Mouse (Mus musculus) kidney, postnatal 0 days (tissue): ENCODE data around the gene Eif4a2. TPM values are rescaled to one million over a fixed set of nuclear protein-coding genes. Genes with fewer than 3 reads are reported as not detected.
A peak's percentile ranks its signal among the peaks of the same experiment; 100 is the strongest.

Source experiments
- ATAC-seq: fragments of 200-750 bp; cut with Nextera tagmentation; replicated peaks from 2 replicates; pipeline ENCODE4 v1.8.0; 2017; ENCODE audit warnings: low read depth, moderate number of reproducible peaks, moderate TSS enrichment, moderate library complexity; ENCODE audit not compliant: low FRiP score
- DNase-seq: peaks from one replicate; pipeline ENCODE4 v3.0.0-alpha.2; 2016; ENCODE audit warnings: low spot score
- H3K27ac ChIP-seq: fragments of 300-500 bp; sonication (generic); 2 replicates; pipeline ENCODE4 v1.5.1; 2014; ENCODE audit warnings: mild to moderate bottlenecking
- H3K27me3 ChIP-seq: fragments of 300-500 bp; sonication (generic); 2 replicates; pipeline ENCODE4 v1.6.1; 2014; ENCODE audit warnings: low read length, mixed read lengths; ENCODE audit not compliant: insufficient read depth
- H3K36me3 ChIP-seq: fragments of 300-500 bp; sonication (generic); 2 replicates; pipeline ENCODE4 v1.6.1; 2014; ENCODE audit warnings: low read length, mixed read lengths; ENCODE audit not compliant: insufficient read depth
- H3K4me1 ChIP-seq: fragments of 300-500 bp; sonication (generic); replicated peaks from 2 replicates; pipeline ENCODE4 v1.6.1; 2014; ENCODE audit warnings: antibody characterized with exemption, low read length, mixed read lengths; ENCODE audit not compliant: insufficient read depth
- H3K4me2 ChIP-seq: fragments of 300-500 bp; sonication (generic); 2 replicates; pipeline ENCODE4 v1.6.1; 2014; ENCODE audit warnings: mild to moderate bottlenecking, low read length, moderate library complexity, mixed read lengths
- H3K4me3 ChIP-seq: fragments of 300-500 bp; sonication (generic); replicated peaks from 2 replicates; pipeline ENCODE4 v1.5.1; 2014; ENCODE audit warnings: low read depth, low read length
- H3K9ac ChIP-seq: fragments of 300-500 bp; sonication (generic); 2 replicates; pipeline ENCODE4 v1.6.1; 2014; ENCODE audit warnings: low read depth, low read length
- H3K9me3 ChIP-seq: fragments of 300-500 bp; sonication (generic); replicated peaks from 2 replicates; pipeline ENCODE4 v1.6.1; 2016; ENCODE audit warnings: low read length, inconsistent platforms, mixed read lengths
- CTCF ChIP-seq: IDR thresholded peaks from 2 replicates; pipeline ENCODE4 v1.5.1; 2016; ENCODE audit warnings: antibody characterized with exemption, low read depth, mild to moderate bottlenecking, moderate library complexity
- WGBS: fragments of 180-500 bp; shearing (Covaris S2); extraction: QIAGEN DNeasy Blood & Tissue Kit; methylation state at CpG from one replicate; pipeline ENCODE4 v1.1.7; 2014; 5-methylcytosine and 5-hydroxymethylcytosine counted together
- microRNA-seq: library from miRNA; unstranded; fragments of <30 nt; microRNA quantifications from one replicate; pipeline ENCODE4, GENCODE M21; 2016
- polyA plus RNA-seq: library from polyadenylated mRNA; unstranded; fragments of >200 nt; fragmentation: Nextera tagmentation; extraction: Ambion mirVana; gene quantifications from 2 replicates; pipeline ENCODE4 v1.2.1, GENCODE M21; 2015

The Eif4a2 gene
- polyA plus RNA-seq, 1 experiment from 2014 or later = 193 TPM

- no peaks in the 10 kb centered on the region for H3K9me3 ChIP-seq
- TF ChIP-seq CTCF = peak; percentile 77
- H3K27me3 ChIP-seq = no peaks in the 10 kb centered on the region
- DNase-seq (peak; percentile 68), ATAC-seq (no peak; the same call in 1 of the 2 replicates)
- H3K9ac ChIP-seq = no peak overlapping the region
- 7% methylated on average over 2 of the region's 2 CpGs for WGBS
- H3K27ac ChIP-seq = no peak overlapping the region
- H3K4me1 ChIP-seq = no peaks in the 10 kb centered on the region
- no peaks in the 10 kb centered on the region for H3K36me3 ChIP-seq
- H3K4me2 ChIP-seq = no peak overlapping the region
- no peak overlapping the region for H3K4me3 ChIP-seq
Measured at GRCm38 (mm10) chr16:23151423-23151822, 44.2 kb downstream of the Eif4a2 start.

- ATAC-seq (no peak), DNase-seq (no peak)
- Histone ChIP-seq H3K4me3 (no peak overlapping the region), H3K27ac (no peak overlapping the region), H3K4me2 (no peak overlapping the region), H3K36me3 (no peaks in the 10 kb centered on the region), H3K9me3 (no peaks in the 10 kb centered on the region), H3K9ac (no peak overlapping the region), H3K4me1 (no peaks in the 10 kb centered on the region), H3K27me3 (no peaks in the 10 kb centered on the region)
- 70% methylated on average over 5 of the region's 5 CpGs for WGBS
- no peak for TF ChIP-seq CTCF
Measured at GRCm38 (mm10) chr16:23154261-23154660, 47.0 kb downstream of the Eif4a2 start.

GRCm38 (mm10) chr16:23157013-23157412, 49.8 kb downstream of the Eif4a2 start:
- TF ChIP-seq CTCF = no peak
- Histone ChIP-seq H3K36me3 (no peaks in the 10 kb centered on the region), H3K9ac (no peak overlapping the region), H3K4me1 (no peaks in the 10 kb centered on the region), H3K4me3 (no peak overlapping the region), H3K9me3 (no peaks in the 10 kb centered on the region), H3K27me3 (no peaks in the 10 kb centered on the region), H3K4me2 (no peak overlapping the region), H3K27ac (no peak overlapping the region)
- WGBS = 91% methylated on average over 13 of the region's 13 CpGs
- DNase-seq (no peak), ATAC-seq (no peak)

- WGBS = 90% methylated on average over 7 of the region's 7 CpGs
- H3K9ac ChIP-seq = no peak overlapping the region
- H3K4me3 ChIP-seq = no peak overlapping the region
- ATAC-seq (no peak), DNase-seq (no peak)
- H3K4me2 ChIP-seq = no peak overlapping the region
- H3K27me3 ChIP-seq = no peaks in the 10 kb centered on the region
- H3K4me1 ChIP-seq = no peaks in the 10 kb centered on the region
- no peaks in the 10 kb centered on the region for H3K36me3 ChIP-seq
- H3K9me3 ChIP-seq = no peaks in the 10 kb centered on the region
- TF ChIP-seq CTCF = no peak
- no peak overlapping the region for H3K27ac ChIP-seq
Measured at GRCm38 (mm10) chr16:23158292-23158691, 51.0 kb downstream of the Eif4a2 start.

- H3K27ac ChIP-seq = no peak overlapping the region
- 42% methylated on average over 2 of the region's 2 CpGs for WGBS
- H3K4me3 ChIP-seq = no peak overlapping the region
- H3K4me2 ChIP-seq = no peak overlapping the region
- H3K4me1 ChIP-seq = no peaks in the 10 kb centered on the region
- H3K9ac ChIP-seq = no peak overlapping the region
- H3K36me3 ChIP-seq = no peaks in the 10 kb centered on the region
- no peaks in the 10 kb centered on the region for H3K9me3 ChIP-seq
- DNase-seq (no peak), ATAC-seq (no peak)
- TF ChIP-seq CTCF = no peak
- H3K27me3 ChIP-seq = no peaks in the 10 kb centered on the region
Measured at GRCm38 (mm10) chr16:23158957-23159356, 51.7 kb downstream of the Eif4a2 start.

GRCm38 (mm10) chr16:23159749-23160148, 52.5 kb downstream of the Eif4a2 start:
- ATAC-seq (no peak), DNase-seq (no peak)
- Histone ChIP-seq H3K27me3 (no peaks in the 10 kb centered on the region), H3K4me1 (no peaks in the 10 kb centered on the region), H3K36me3 (no peaks in the 10 kb centered on the region), H3K4me3 (no peak overlapping the region), H3K9me3 (no peaks in the 10 kb centered on the region), H3K27ac (no peak overlapping the region), H3K4me2 (no peak overlapping the region), H3K9ac (no peak overlapping the region)
- WGBS = 69% methylated on average over 2 of the region's 2 CpGs
- no peak for TF ChIP-seq CTCF

GRCm38 (mm10) chr16:23162116-23162515, 54.9 kb downstream of the Eif4a2 start:
- no peak for TF ChIP-seq CTCF
- Histone ChIP-seq H3K4me1 (no peaks in the 10 kb centered on the region), H3K9me3 (no peaks in the 10 kb centered on the region), H3K36me3 (no peaks in the 10 kb centered on the region), H3K9ac (no peak overlapping the region), H3K27ac (no peak overlapping the region), H3K27me3 (no peaks in the 10 kb centered on the region), H3K4me3 (no peak overlapping the region), H3K4me2 (no peak overlapping the region)
- ATAC-seq = no peak
- no peak for DNase-seq
- WGBS = 74% methylated on average over 3 of the region's 3 CpGs

Small RNA genes lying within 50 kb of the gene (microRNA-seq; reads per million reads assigned to microRNA genes)
- gene Gm49346 = not detected

Other genes with a start within 250 kb of the Eif4a2 start
- 25.3 and 26.7 TPM in 2 replicates for gene Tbccd1, start 249.8 kb upstream of the Eif4a2 start, polyA plus RNA-seq
- gene Dnajb11, start 249.6 kb upstream of the Eif4a2 start, polyA plus RNA-seq = 108 and 119 TPM in 2 replicates
- gene Ahsg, start 216.2 kb upstream of the Eif4a2 start, polyA plus RNA-seq = 2.7 and 6.2 TPM in 2 replicates
- 0.84 and 1.0 TPM in 2 replicates for gene Fetub, start 189.1 kb upstream of the Eif4a2 start, polyA plus RNA-seq
- gene Hrg, start 156.4 kb upstream of the Eif4a2 start, polyA plus RNA-seq = 0.07 and 0.15 TPM in 2 replicates
- 175 and 183 TPM in 2 replicates for gene Kng2, start 78.0 kb upstream of the Eif4a2 start, polyA plus RNA-seq
- gene Kng1, start 49.6 kb upstream of the Eif4a2 start, polyA plus RNA-seq = 2.3 and 2.7 TPM in 2 replicates
- gene Rfc4, start 20.3 kb downstream of the Eif4a2 start, polyA plus RNA-seq = 77.3 and 80.6 TPM in 2 replicates
- 0.17 and 0.89 TPM in 2 replicates for gene Adipoq, start 39.1 kb downstream of the Eif4a2 start, polyA plus RNA-seq
- 24.5 and 28.6 TPM in 2 replicates for gene St6gal1, start 117.3 kb downstream of the Eif4a2 start, polyA plus RNA-seq